ENCODE assay signal across 11 mouse cellular contexts in genomic region chr9:40617676-40618062, GRCm38 (mm10). TPM values are rescaled to one million over a fixed set of nuclear protein-coding genes. Genes with fewer than 3 reads are reported as not detected.
DNase-seq lines count a peak whose midpoint lies in the region; ATAC-seq and TF ChIP-seq lines count a peak whose summit lies in the region.
"Had no signal": no experiment of that assay in that cellular context is flagged by ENCODE, and none has a peak within 500 bp of the region (broad histone marks: within the 10 kb centered on the region; RNA-seq: fewer than 3 reads in every experiment).

No protein-coding gene starts in this region.

- ATAC-seq in megakaryocyte, adult 5-6 weeks (ENCODE audit: poor library complexity, severe bottlenecking): peak; percentile 31; the same call in 1 of the 2 replicates
- no peak for ATAC-seq in cerebellum, adult (ENCODE audit: insufficient number of reproducible peaks, low FRiP score, low TSS enrichment)

- DNase-seq in cerebellum, postnatal 25 days: peak; percentile 31 to 35
- DNase-seq in cerebellum, postnatal 4 days (ENCODE audit: low spot score in 2 of 2): no peak
- no peak for DNase-seq in hindbrain, embryonic 10.5 days (ENCODE audit: low spot score)
- DNase-seq in right cerebral cortex, adult 18-20 months: no peak
- DNase-seq in gastrocnemius, postnatal 4 days (ENCODE audit: low spot score in 2 of 2): no peak

- no peak for TF ChIP-seq CTCF in ES-Bruce4 (IDR thresholded peaks at IDR 0.05; ENCODE audit: low read depth, low read length)

- no peak for TF ChIP-seq POLR2A in ES-Bruce4 (IDR thresholded peaks at IDR 0.05; ENCODE audit: insufficient read depth, low read length)

- 35% methylated on average over 10 of the region's 10 CpGs for WGBS in hindbrain, embryonic 10.5 days

- H3K9ac ChIP-seq in ES-Bruce4 (ENCODE audit: low read depth, poor library complexity, severe bottlenecking): peak overlapping the region; percentile 58

- H3K36me3 ChIP-seq in ES-Bruce4 (ENCODE audit: control insufficient read depth, insufficient read depth, low read length, poor library complexity, severe bottlenecking): no peaks in the 10 kb centered on the region
- no peaks in the 10 kb centered on the region for H3K36me3 ChIP-seq in hindbrain, embryonic 10.5 days

- H3K9me3 ChIP-seq in ES-Bruce4 (replicated peaks; ENCODE audit: control insufficient read depth, insufficient read depth, low read length, poor library complexity, severe bottlenecking): no peaks in the 10 kb centered on the region
- H3K9me3 ChIP-seq in hindbrain, embryonic 10.5 days: no peaks in the 10 kb centered on the region

- no peak for TF ChIP-seq EP300 in ES-Bruce4 (IDR thresholded peaks at IDR 0.05; ENCODE audit: insufficient read depth, low read depth, low read length)

- H3K4me1 ChIP-seq in ES-Bruce4 (ENCODE audit: control insufficient read depth, insufficient read depth, low read length): peaks cover 4% of the 10 kb centered on the region
- peaks cover 38% of the 10 kb centered on the region for H3K4me1 ChIP-seq in hindbrain, embryonic 10.5 days (replicated peaks)

- H3K27me3 ChIP-seq in ES-Bruce4 (ENCODE audit: control insufficient read depth, insufficient read depth, low read length, poor library complexity, severe bottlenecking): no peaks in the 10 kb centered on the region
- peaks cover 10% of the 10 kb centered on the region; the same call in 1 of the 2 replicates for H3K27me3 ChIP-seq in hindbrain, embryonic 10.5 days (ENCODE audit: insufficient read depth, poor library complexity, severe bottlenecking)

- H3K27ac ChIP-seq in ES-Bruce4 (ENCODE audit: insufficient read depth, low read length): peak overlapping the region; percentile 30
- H3K27ac ChIP-seq in hindbrain, embryonic 10.5 days: peak overlapping the region; percentile 91

- H3K4me3 ChIP-seq in ES-Bruce4 (ENCODE audit: low read depth, low read length): no peak overlapping the region; the same call in 1 of the 2 replicates
- peak overlapping the region; percentile 50 for H3K4me3 ChIP-seq in hindbrain, embryonic 10.5 days

RNA-seq across cellular contexts. Expression of gene Gm21915, which starts 52.7 kb away (rescaled TPM):
- not detected in 2 replicates for polyA plus RNA-seq in ES-Bruce4 (2011; ENCODE audit: insufficient read depth, insufficient read length, low read depth, missing spikeins)
- polyA plus RNA-seq in hindbrain, embryonic 10.5 days (2016; fragmentation: Nextera tagmentation; extraction: Ambion mirVana): not detected in 2 replicates
- not detected in 2 replicates for total RNA-seq in megakaryocyte, adult 5-6 weeks (2015)
- total RNA-seq in megakaryocyte, adult 5-6 weeks (2017): not detected in 2 replicates
- total RNA-seq in gastrocnemius, postnatal 4 days (2021): not detected
- total RNA-seq: left cerebral cortex, postnatal 14 days had no signal
- polyA plus RNA-seq: frontal cortex, adult 2 months; small intestine, adult 2 months had no signal

Comparison
In these comparisons a context has a peak if more than half of its experiments do, and no peak if none do; other contexts are left out.
1. DNase-seq: peak in cerebellum, postnatal 25 days (2 of 2); none in cerebellum, postnatal 4 days (0 of 2), hindbrain, embryonic 10.5 days (single experiment), right cerebral cortex, adult 18-20 months (single experiment) and gastrocnemius, postnatal 4 days (0 of 2).